Mouse (Mus musculus) stomach, embryonic 16.5 days (tissue): ENCODE data around the gene Rasl10a. TPM values are rescaled to one million over a fixed set of nuclear protein-coding genes. Genes with fewer than 3 reads are reported as not detected.
"Not testable (repeated sequence)": the region's sequence is repeated elsewhere in the genome, so short reads cannot be mapped to it uniquely, and the experiment has no call there.

ENCODE experiments used
- ATAC-seq: fragments of 200-750 bp; cut with Nextera tagmentation; 2 replicates; pipeline ENCODE4 v1.8.0; 2017; ENCODE audit warnings: moderate number of reproducible peaks, moderate TSS enrichment; ENCODE audit not compliant: insufficient read depth, low FRiP score
- H3K27ac ChIP-seq: fragments of 300-500 bp; sonication (generic); 2 replicates; pipeline ENCODE4 v1.5.1; 2014; ENCODE audit warnings: low read length
- H3K27me3 ChIP-seq: fragments of 300-500 bp; sonication (generic); 2 replicates; pipeline ENCODE4 v1.6.1; 2014; ENCODE audit warnings: low read length, control low read depth, mixed read lengths; ENCODE audit not compliant: control insufficient read depth, insufficient read depth
- H3K36me3 ChIP-seq: fragments of 300-500 bp; sonication (generic); 2 replicates; pipeline ENCODE4 v1.6.1; 2014; ENCODE audit warnings: low read length; ENCODE audit not compliant: control insufficient read depth, insufficient read depth
- H3K4me1 ChIP-seq: fragments of 300-500 bp; sonication (generic); 2 replicates; pipeline ENCODE4 v1.6.1; 2014; ENCODE audit warnings: low read length, control low read depth, mixed read lengths; ENCODE audit not compliant: control insufficient read depth, insufficient read depth
- H3K4me2 ChIP-seq: fragments of 300-500 bp; sonication (generic); 2 replicates; pipeline ENCODE4 v1.6.1; 2014; ENCODE audit warnings: low read depth, low read length, mixed read lengths
- H3K4me3 ChIP-seq: fragments of 300-500 bp; sonication (generic); replicated peaks from 2 replicates; pipeline ENCODE4 v1.5.1; 2014; ENCODE audit warnings: mild to moderate bottlenecking, low read length
- H3K9ac ChIP-seq: fragments of 300-500 bp; sonication (generic); 2 replicates; pipeline ENCODE4 v1.6.1; 2014; ENCODE audit warnings: low read length
- H3K9me3 ChIP-seq: fragments of 300-500 bp; sonication (generic); replicated peaks from 2 replicates; pipeline ENCODE4 v1.6.1; 2016; ENCODE audit warnings: low read length, control low read depth; ENCODE audit not compliant: control insufficient read depth
- WGBS: fragments of 180-500 bp; shearing (Covaris S2); extraction: QIAGEN DNeasy Blood & Tissue Kit; methylation state at CpG from one replicate; pipeline ENCODE4 v1.1.7; 2014; 5-methylcytosine and 5-hydroxymethylcytosine counted together
- polyA plus RNA-seq: library from polyadenylated mRNA; unstranded; fragments of >200 nt; fragmentation: Nextera tagmentation; extraction: Ambion mirVana; gene quantifications from 2 replicates; pipeline ENCODE4 v1.2.1, GENCODE M21; 2015

The Rasl10a gene
- polyA plus RNA-seq, 1 experiment from 2014 or later: 1.8 TPM

DNA sequence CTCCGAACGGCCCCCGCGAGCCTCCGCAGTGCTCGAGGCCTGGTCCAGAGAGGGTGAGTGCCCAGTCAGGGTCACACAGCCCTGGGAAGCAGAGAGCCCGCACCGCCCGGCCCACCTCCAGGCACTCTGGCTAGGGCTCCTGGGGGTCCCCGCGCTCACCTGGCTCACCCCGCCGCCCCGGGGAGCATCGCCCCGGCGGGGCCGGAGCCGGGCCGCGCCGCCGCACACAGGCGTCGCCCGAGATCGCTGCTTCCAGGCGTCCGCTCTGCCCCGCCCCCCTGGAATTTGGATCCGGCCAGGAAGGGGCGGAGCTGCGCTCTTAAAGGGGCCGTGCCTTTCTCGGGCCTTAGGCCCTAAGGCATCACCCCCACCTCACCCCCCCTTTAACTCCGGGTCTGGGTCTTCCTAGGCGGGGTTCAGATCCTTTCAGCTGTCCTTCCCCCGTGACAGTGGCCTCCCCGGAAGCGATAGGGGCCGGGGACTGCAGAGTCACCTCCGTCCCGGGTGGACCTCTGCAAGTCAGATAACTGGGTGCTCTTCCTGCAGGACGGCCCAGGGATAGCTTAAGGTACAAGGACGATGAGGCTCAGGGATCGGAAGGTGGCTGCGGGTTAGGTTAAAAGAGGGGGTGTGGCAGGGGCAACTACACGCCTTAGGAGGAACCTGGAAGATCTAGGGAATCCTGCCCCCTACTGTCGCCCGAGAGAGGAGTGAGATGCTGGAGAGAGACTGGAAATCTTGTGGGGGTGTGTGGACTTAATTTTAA lies 7.3 kb downstream of the Rasl10a start, which contains the start of gene Gas2l1:
Gene Gas2l1, minus strand, starts transcription at position 272 of the 766 bp plus-strand sequence.
- Histone ChIP-seq H3K9me3 (no peaks in the 10 kb centered on the region), H3K27ac (peak within 1 kb of the TSS; percentile 67), H3K4me2 (peak within 1 kb of the TSS; percentile 99), H3K4me3 (peak within 1 kb of the TSS; percentile 78), H3K36me3 (peaks cover 13% of the 10 kb centered on the region), H3K27me3 (peaks cover 12% of the 10 kb centered on the region), H3K9ac (peak within 1 kb of the TSS; percentile 86), H3K4me1 (peaks cover 33% of the 10 kb centered on the region)
- ATAC-seq: peak; percentile 86
- WGBS: under 1% methylated on average over 49 of the region's 50 CpGs

DNA sequence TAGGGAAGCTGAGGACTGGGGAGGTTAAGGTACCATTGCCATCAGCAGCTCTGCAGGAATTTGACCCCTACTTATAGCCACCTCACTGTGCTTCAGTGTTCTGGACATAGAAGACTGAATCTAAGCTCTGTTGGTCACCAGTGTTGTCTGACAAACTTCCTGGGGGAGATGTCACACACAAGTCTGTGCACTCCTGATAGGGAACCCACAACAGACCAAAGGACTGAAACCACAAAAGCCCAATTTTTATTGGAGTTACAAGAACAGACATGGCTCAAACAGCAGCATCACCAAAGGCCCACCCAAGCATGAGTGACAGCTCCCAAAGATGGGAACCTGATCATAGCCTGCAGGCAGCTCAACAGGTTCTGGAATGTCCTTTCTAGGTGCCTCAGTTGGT lies 9.1 kb downstream of the Rasl10a start:
- no peak overlapping the region for H3K9ac ChIP-seq
- no peak overlapping the region for H3K27ac ChIP-seq
- peaks cover 3% of the 10 kb centered on the region; the same call in 1 of the 2 replicates for H3K27me3 ChIP-seq
- no peak for ATAC-seq
- peaks cover 23% of the 10 kb centered on the region for H3K4me1 ChIP-seq
- no peak overlapping the region for H3K4me3 ChIP-seq
- H3K4me2 ChIP-seq: no peak overlapping the region
- no peaks in the 10 kb centered on the region for H3K9me3 ChIP-seq
- H3K36me3 ChIP-seq: peaks cover 24% of the 10 kb centered on the region

DNA sequence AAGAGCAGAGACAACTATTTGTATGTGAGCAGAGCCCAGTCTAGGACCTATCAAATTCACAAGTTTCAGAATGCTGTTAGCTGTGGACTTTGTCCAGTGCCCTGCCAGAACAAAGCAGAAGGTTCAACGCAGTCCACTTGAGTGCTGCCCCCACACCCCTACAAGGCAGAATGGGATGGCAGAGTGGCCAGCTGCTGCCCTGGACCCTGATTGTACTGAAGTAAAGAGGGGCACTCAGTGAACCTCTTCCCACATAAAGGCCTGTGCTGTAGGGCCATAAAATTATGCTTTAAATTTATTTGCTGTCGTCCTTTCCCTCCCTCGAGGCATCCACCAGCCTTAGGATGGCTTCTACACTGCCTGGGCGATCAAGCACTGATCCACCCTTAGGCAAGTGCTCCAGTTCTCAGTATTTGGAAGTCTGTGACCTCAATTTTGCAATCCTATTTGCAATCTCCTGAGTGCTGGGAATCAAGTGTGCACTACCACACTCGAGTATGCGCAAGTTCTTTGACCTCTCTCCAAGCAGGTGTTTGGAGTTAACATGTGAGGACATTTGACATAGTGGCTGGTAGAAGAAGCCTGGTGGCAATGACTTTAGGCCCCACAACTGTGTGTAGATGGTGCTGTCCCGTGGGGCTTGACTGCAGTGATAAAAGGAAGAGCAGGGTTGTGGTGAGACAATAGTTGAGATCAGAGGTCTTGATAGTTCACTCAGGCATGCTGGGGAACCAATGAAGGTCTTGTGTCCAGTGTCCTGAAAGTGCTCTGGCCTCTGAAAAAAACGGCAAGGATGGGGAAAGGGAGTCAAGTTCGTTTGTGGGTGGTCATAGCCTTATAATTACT lies 10.4 kb downstream of the Rasl10a start:
- peaks cover 11% of the 10 kb centered on the region for H3K4me1 ChIP-seq
- no peak overlapping the region for H3K4me3 ChIP-seq
- no peaks in the 10 kb centered on the region for H3K27me3 ChIP-seq
- no peak overlapping the region for H3K4me2 ChIP-seq
- H3K9ac ChIP-seq: no peak overlapping the region
- H3K36me3 ChIP-seq: peaks cover 33% of the 10 kb centered on the region
- no peak for ATAC-seq
- WGBS: 79% methylated on average over 9 of the region's 9 CpGs
- no peak overlapping the region for H3K27ac ChIP-seq
- no peaks in the 10 kb centered on the region for H3K9me3 ChIP-seq

DNA sequence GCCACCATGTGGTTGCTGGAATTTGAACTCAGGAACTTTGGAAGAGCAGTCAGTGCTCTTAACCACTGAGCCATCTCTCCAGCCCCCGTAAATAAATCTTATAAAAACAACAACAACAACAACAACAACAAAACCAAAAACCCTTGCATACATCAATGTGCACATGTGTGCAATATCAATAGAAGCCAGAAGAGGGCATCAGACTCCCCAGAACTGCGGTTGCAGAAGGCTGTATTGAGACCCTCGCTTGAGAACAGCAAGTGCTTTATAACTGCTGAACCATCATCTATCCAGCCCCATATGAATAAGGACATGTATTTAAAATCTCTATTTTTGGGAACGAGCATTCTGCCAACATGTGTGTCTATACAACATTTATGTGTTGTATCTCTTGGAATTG lies 17.0 kb downstream of the Rasl10a start:
- H3K27ac ChIP-seq: no peak overlapping the region
- peaks cover 30% of the 10 kb centered on the region; the same call in 1 of the 2 replicates for H3K36me3 ChIP-seq
- 75% methylated on average over 4 of the region's 4 CpGs for WGBS
- H3K4me1 ChIP-seq: no peaks in the 10 kb centered on the region
- no peaks in the 10 kb centered on the region for H3K27me3 ChIP-seq
- H3K9me3 ChIP-seq: no peaks in the 10 kb centered on the region
- H3K9ac ChIP-seq: no peak overlapping the region
- ATAC-seq: no peak
- no peak overlapping the region for H3K4me3 ChIP-seq
- H3K4me2 ChIP-seq: no peak overlapping the region

DNA sequence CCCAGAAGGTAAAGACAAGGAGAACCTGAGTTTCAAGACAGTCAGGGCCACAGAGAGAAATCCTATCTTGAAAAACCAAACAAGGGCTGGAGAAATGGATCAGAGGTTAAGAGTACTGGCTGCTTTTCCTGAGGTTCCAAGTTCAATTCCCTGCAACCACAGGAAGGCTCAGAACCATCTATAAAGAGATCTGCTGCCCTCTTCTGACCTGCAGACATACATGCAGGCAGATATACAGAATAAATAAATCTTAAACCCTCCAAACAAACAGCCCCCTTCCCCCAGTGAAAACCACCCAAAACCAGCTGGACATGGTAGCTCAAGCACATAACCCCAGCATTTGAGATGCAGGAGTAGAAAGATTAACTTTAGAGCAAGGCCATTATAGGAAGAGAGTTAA lies 17.8 kb downstream of the Rasl10a start:
- no peak for ATAC-seq
- Histone ChIP-seq H3K27ac (no peak overlapping the region), H3K4me3 (no peak overlapping the region), H3K27me3 (no peaks in the 10 kb centered on the region), H3K36me3 (peaks cover 35% of the 10 kb centered on the region; the same call in 1 of the 2 replicates), H3K9me3 (no peaks in the 10 kb centered on the region), H3K9ac (no peak overlapping the region), H3K4me1 (no peaks in the 10 kb centered on the region), H3K4me2 (no peak overlapping the region)

DNA sequence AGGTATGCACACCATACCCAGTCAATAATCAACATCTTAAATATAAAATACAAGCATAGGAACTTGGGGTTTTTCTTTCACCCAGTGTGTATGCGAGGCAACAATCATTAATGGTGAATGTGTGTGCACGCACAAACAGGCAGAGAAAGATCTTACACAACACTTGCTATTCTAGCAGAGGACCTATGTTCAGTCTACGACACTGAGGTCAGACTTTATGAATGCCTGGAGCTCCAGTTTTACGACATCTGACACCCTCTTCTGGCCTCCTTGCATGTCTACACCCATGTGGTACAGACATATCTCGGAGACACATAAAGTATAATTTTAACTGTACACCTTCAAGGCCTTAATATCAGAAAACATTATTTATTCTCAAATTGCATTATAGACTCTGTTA lies 18.9 kb downstream of the Rasl10a start:
- not testable (repeated sequence) for H3K4me2 ChIP-seq, H3K9ac ChIP-seq, H3K4me3 ChIP-seq, H3K4me1 ChIP-seq, H3K9me3 ChIP-seq, ATAC-seq, H3K27ac ChIP-seq, H3K27me3 ChIP-seq
- peaks cover 29% of the 10 kb centered on the region; the same call in 1 of the 2 replicates for H3K36me3 ChIP-seq
- WGBS: 83% methylated on average over 4 of the region's 5 CpGs

DNA sequence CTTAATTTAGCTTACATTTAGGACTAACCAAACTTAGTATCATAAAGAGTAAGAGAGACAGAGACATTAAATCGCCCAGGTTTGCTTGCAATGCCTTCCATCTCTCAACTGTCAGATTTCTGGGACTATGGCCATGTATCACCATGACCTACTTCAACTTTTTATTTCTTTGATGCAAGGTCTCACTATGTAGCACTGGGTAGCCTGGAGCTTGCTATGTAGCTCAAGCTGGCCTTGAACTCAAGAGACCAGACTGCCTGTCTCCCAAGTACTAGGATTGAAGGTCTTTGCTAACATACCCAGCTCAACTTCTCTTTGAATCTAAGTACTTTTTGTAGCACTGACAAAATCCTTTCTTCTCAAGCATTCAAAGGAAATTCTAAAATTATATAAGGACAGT lies 31.2 kb downstream of the Rasl10a start:
- Histone ChIP-seq H3K9ac (no peak overlapping the region), H3K27me3 (no peaks in the 10 kb centered on the region)

DNA sequence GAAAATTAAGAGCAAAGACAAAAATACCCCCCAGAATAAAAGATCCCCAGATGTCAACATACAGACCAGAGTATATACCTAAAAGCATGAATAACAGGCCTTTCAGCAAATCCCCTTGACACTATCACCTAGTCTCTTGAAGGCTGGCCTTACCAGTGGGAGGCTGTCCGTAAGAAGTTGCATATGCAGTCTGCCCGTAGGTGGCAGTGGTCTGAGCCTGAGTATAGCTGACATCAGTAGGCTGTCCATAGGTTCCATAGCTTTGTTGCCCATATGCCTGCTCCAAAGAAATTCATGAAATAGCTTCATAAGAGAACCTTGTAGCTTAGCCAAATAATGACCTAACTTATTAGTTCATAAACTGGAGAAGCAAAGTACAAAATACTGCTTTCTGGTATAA lies 33.8 kb downstream of the Rasl10a start:
- no peak overlapping the region for H3K27ac ChIP-seq
- no peak overlapping the region for H3K9ac ChIP-seq
- H3K4me3 ChIP-seq: no peak overlapping the region
- no peak for ATAC-seq
- WGBS: 40% methylated on average over 2 of the region's 2 CpGs
- no peak overlapping the region for H3K4me2 ChIP-seq
- peaks cover 12% of the 10 kb centered on the region for H3K4me1 ChIP-seq
- H3K27me3 ChIP-seq: no peaks in the 10 kb centered on the region
- peaks cover 43% of the 10 kb centered on the region for H3K36me3 ChIP-seq
- no peaks in the 10 kb centered on the region for H3K9me3 ChIP-seq

More for the DNA sequence above, 31.2 kb downstream of the Rasl10a start:
- H3K4me1 ChIP-seq: 0 out of 2 replicates have a peak, but pooled peaks cover 4% of the 10 kb centered on the region
- H3K4me2 ChIP-seq: no peak overlapping the region
- H3K27ac ChIP-seq: no peak overlapping the region
- peaks cover 59% of the 10 kb centered on the region for H3K36me3 ChIP-seq
- no peak overlapping the region for H3K4me3 ChIP-seq
- WGBS: 95% methylated on average over 1 of the region's 1 CpGs
- no peak for ATAC-seq
- no peaks in the 10 kb centered on the region for H3K9me3 ChIP-seq

DNA sequence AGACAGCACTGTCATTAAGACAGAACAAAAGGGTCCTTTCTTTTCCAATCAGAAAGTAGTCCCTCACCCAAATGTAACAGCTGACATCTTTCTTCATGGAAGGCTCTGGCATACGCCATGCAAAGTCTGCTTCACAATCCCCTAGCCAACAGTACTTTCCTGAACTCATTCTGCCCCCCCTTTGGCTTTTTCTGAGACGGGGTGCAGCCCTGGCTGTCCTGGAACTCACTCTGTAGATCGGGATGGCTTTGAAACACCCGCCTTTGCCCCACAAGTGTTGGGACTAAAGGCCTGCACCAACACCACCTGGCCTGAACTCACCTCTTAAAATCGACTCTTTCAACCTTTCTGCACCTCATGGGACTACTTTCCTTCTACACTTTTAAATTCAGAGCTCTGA lies 37.9 kb downstream of the Rasl10a start:
- H3K9ac ChIP-seq: no peak overlapping the region
- H3K27ac ChIP-seq: no peak overlapping the region
- H3K9me3 ChIP-seq: no peaks in the 10 kb centered on the region
- H3K4me3 ChIP-seq: no peak overlapping the region
- peaks cover 29% of the 10 kb centered on the region for H3K4me1 ChIP-seq
- no peak overlapping the region for H3K4me2 ChIP-seq
- ATAC-seq: no peak
- WGBS: 69% methylated on average over 5 of the region's 5 CpGs
- no peaks in the 10 kb centered on the region for H3K27me3 ChIP-seq
- H3K36me3 ChIP-seq: peaks cover 14% of the 10 kb centered on the region; the same call in 1 of the 2 replicates
